8 mouse cellular contexts compared by ENCODE assay signal in genomic region chr2:178118801-178119560, GRCm38 (mm10). TPM values are rescaled to one million over a fixed set of nuclear protein-coding genes. Genes with fewer than 3 reads are reported as not detected.
DNase-seq lines count a peak whose midpoint lies in the region; ATAC-seq lines count a peak whose summit lies in the region.

Phactr3 (plus strand) TSS chr2:178118975.

- peak within 1 kb of the TSS; percentile 65 for H3K9ac ChIP-seq in heart, embryonic 13.5 days
- 0 out of 2 replicates have a peak within 1 kb of the TSS, but pooled peaks have one; percentile 8 for H3K9ac ChIP-seq in intestine, embryonic 14.5 days (ENCODE audit: low read length)

- peak within 1 kb of the TSS; percentile 74 for H3K4me2 ChIP-seq in heart, embryonic 13.5 days
- H3K4me2 ChIP-seq in intestine, embryonic 14.5 days (ENCODE audit: low read length): peak within 1 kb of the TSS; percentile 81

- no peak for DNase-seq in heart, adult 18-20 months
- DNase-seq in ZHBTc4 (ENCODE audit: low read depth, low spot score): peak; percentile 44
- peak; percentile 45 for DNase-seq in embryo, embryonic 11 days
- DNase-seq in intestine, embryonic 14.5 days (ENCODE audit: low spot score): peak; percentile 60
- peak; percentile 49 for DNase-seq in midbrain, embryonic 10.5 days (ENCODE audit: low spot score)

- peaks cover 14% of the 10 kb centered on the region for H3K4me1 ChIP-seq in heart, embryonic 13.5 days
- H3K4me1 ChIP-seq in intestine, embryonic 14.5 days (replicated peaks; ENCODE audit: control insufficient read depth, insufficient read depth, low read length): no peaks in the 10 kb centered on the region; the same call in 1 of the 2 replicates
- peaks cover 24% of the 10 kb centered on the region for H3K4me1 ChIP-seq in midbrain, embryonic 10.5 days

- peaks cover 67% of the 10 kb centered on the region for H3K27me3 ChIP-seq in heart, embryonic 13.5 days (replicated peaks)
- peaks cover 22% of the 10 kb centered on the region for H3K27me3 ChIP-seq in intestine, embryonic 14.5 days (replicated peaks; ENCODE audit: control insufficient read depth, insufficient read depth, low read length)
- H3K27me3 ChIP-seq in midbrain, embryonic 10.5 days (ENCODE audit: low read depth, poor library complexity, severe bottlenecking): peaks cover 48% of the 10 kb centered on the region

- H3K4me3 ChIP-seq in heart, embryonic 13.5 days: peak within 1 kb of the TSS; percentile 48
- peak within 1 kb of the TSS; percentile 31 for H3K4me3 ChIP-seq in intestine, embryonic 14.5 days (ENCODE audit: low read depth, low read length)
- H3K4me3 ChIP-seq in midbrain, embryonic 10.5 days: peak within 1 kb of the TSS; percentile 64

- no peaks in the 10 kb centered on the region for H3K9me3 ChIP-seq in heart, embryonic 13.5 days
- no peaks in the 10 kb centered on the region for H3K9me3 ChIP-seq in intestine, embryonic 14.5 days (ENCODE audit: control insufficient read depth, low read length)
- no peaks in the 10 kb centered on the region for H3K9me3 ChIP-seq in midbrain, embryonic 10.5 days (replicated peaks)

- H3K36me3 ChIP-seq in heart, embryonic 13.5 days: no peaks in the 10 kb centered on the region
- no peaks in the 10 kb centered on the region for H3K36me3 ChIP-seq in intestine, embryonic 14.5 days (ENCODE audit: control insufficient read depth, insufficient read depth, low read length)
- no peaks in the 10 kb centered on the region for H3K36me3 ChIP-seq in midbrain, embryonic 10.5 days

- ATAC-seq in heart, embryonic 13.5 days (ENCODE audit: extremely low read depth, insufficient number of reproducible peaks, low FRiP score, low TSS enrichment): no peak
- ATAC-seq in intestine, embryonic 14.5 days (replicated peaks; ENCODE audit: low FRiP score, low TSS enrichment, low read depth): peak; percentile 77
- ATAC-seq in megakaryocyte-erythroid progenitor cell, adult 5-6 weeks (replicated peaks; ENCODE audit: low FRiP score, low TSS enrichment, poor library complexity, severe bottlenecking): no peak
- no peak for ATAC-seq in erythroblast, adult 5-6 weeks (replicated peaks; ENCODE audit: low FRiP score, poor library complexity, severe bottlenecking)

- WGBS in heart, embryonic 13.5 days: 2% methylated on average over 45 of the region's 45 CpGs
- WGBS in intestine, embryonic 14.5 days: 3% methylated on average over 44 of the region's 45 CpGs
- WGBS in midbrain, embryonic 10.5 days: 1% methylated on average over 45 of the region's 45 CpGs

- H3K27ac ChIP-seq in heart, embryonic 13.5 days (replicated peaks): no peak within 1 kb of the TSS
- no peak within 1 kb of the TSS for H3K27ac ChIP-seq in intestine, embryonic 14.5 days (ENCODE audit: low read depth)
- peak within 1 kb of the TSS; percentile 53 for H3K27ac ChIP-seq in midbrain, embryonic 10.5 days (replicated peaks)

RNA-seq across cellular contexts. Expression of gene Phactr3, which starts in this region (rescaled TPM):
- polyA plus RNA-seq in heart, embryonic 13.5 days (2015; fragmentation: Nextera tagmentation; extraction: Ambion mirVana): 6.3 and 6.8 TPM in 2 replicates
- total RNA-seq in heart, adult 18-20 months (2021): under 1 TPM; 0.69 to 0.94 TPM
- 2.3 and 3.3 TPM in 2 replicates for polyA plus RNA-seq in intestine, embryonic 14.5 days (2014; fragmentation: Nextera tagmentation; extraction: Ambion mirVana)
- 5.8 and 6.7 TPM in 2 replicates for polyA plus RNA-seq in midbrain, embryonic 10.5 days (2016; fragmentation: Nextera tagmentation; extraction: Ambion mirVana)
- total RNA-seq in megakaryocyte-erythroid progenitor cell, adult 5-6 weeks (2014; fragmentation: Nextera tagmentation): 0.37 TPM in 1 of 2 replicates, not detected in the other
- total RNA-seq in megakaryocyte-erythroid progenitor cell, adult 5-6 weeks (2017): 6.8 TPM in 1 of 2 replicates, not detected in the other
- not detected in 2 replicates for total RNA-seq in erythroblast, adult 5-6 weeks (2015; ENCODE audit: low replicate concordance)
- total RNA-seq in erythroblast, adult 5-6 weeks (2017; ENCODE audit: low replicate concordance): not detected in 2 replicates

Comparison
In these comparisons a context has a peak if more than half of its experiments do, and no peak if none do; other contexts are left out.
1. DNase-seq: peak in ZHBTc4 (single experiment), embryo, embryonic 11 days (single experiment), intestine, embryonic 14.5 days (single experiment) and midbrain, embryonic 10.5 days (single experiment); none in heart, adult 18-20 months (0 of 2).
2. Peak in every context shown above with its lines, with median percentiles within 50 percentile points of each other: H3K4me3 ChIP-seq.